Mouse (Mus musculus): Measurements from ENCODE around the gene Mmp14. TPM values are rescaled to one million over a fixed set of nuclear protein-coding genes. Genes with fewer than 3 reads are reported as not detected.

Gene Mmp14
- 2.3 and 20.3 TPM in 2 replicates for polyA plus RNA-seq (2012; ENCODE audit: insufficient read depth, low replicate concordance)

- Histone ChIP-seq H3K9me3 (peaks cover 13% of the 10 kb centered on the region; the same call in 1 of the 2 replicates), H3K27me3 (replicated peaks) (peaks cover 25% of the 10 kb centered on the region), H3K4me3 (replicated peaks) (peak within 1 kb of the TSS; percentile 84), H3K4me1 (peaks cover 72% of the 10 kb centered on the region), H3K36me3 (replicated peaks; ENCODE audit: low read length) (peaks cover 31% of the 10 kb centered on the region)
- TF ChIP-seq FLI1 (IDR thresholded peaks at IDR 0.05; ENCODE audit: low read length) (no peak), GATA1 (IDR thresholded peaks at IDR 0.05; ENCODE audit: borderline replicate concordance, low read length) (no peak)
Measured at GRCm38 (mm10) chr14:54431334-54432077, at the start of gene Mmp14. Gene Mmp14 (plus strand): TSS chr14:54431612.

GRCm38 (mm10) chr14:54381816-54382215 is 49.6 kb upstream of the Mmp14 start:
- TF ChIP-seq FLI1 (IDR thresholded peaks at IDR 0.05; ENCODE audit: low read length) (no peak), GATA1 (IDR thresholded peaks at IDR 0.05; ENCODE audit: borderline replicate concordance, low read length) (no peak)
- Histone ChIP-seq H3K4me3 (replicated peaks) (no peak overlapping the region), H3K4me1 (peaks cover 43% of the 10 kb centered on the region), H3K27me3 (replicated peaks) (peaks cover 12% of the 10 kb centered on the region), H3K9me3 (0 out of 2 replicates have a peak, but pooled peaks cover 2% of the 10 kb centered on the region), H3K36me3 (replicated peaks; ENCODE audit: low read length) (no peaks in the 10 kb centered on the region)

GRCm38 (mm10) chr14:54382641-54383040 is 48.8 kb upstream of the Mmp14 start:
- no peak overlapping the region for H3K4me3 ChIP-seq (replicated peaks)
- H3K27me3 ChIP-seq (replicated peaks), result peaks cover 13% of the 10 kb centered on the region
- TF ChIP-seq GATA1 (IDR thresholded peaks at IDR 0.05; ENCODE audit: borderline replicate concordance, low read length) (no peak), FLI1 (IDR thresholded peaks at IDR 0.05; ENCODE audit: low read length) (no peak)
- peaks cover 39% of the 10 kb centered on the region for H3K4me1 ChIP-seq
- H3K36me3 ChIP-seq (replicated peaks; ENCODE audit: low read length), result no peaks in the 10 kb centered on the region
- H3K9me3 ChIP-seq, result 0 out of 2 replicates have a peak, but pooled peaks cover 2% of the 10 kb centered on the region

GRCm38 (mm10) chr14:54383355-54383771 is 48.0 kb upstream of the Mmp14 start:
- Histone ChIP-seq H3K4me1 (peaks cover 36% of the 10 kb centered on the region), H3K36me3 (replicated peaks; ENCODE audit: low read length) (no peaks in the 10 kb centered on the region), H3K27me3 (replicated peaks) (peaks cover 10% of the 10 kb centered on the region), H3K4me3 (replicated peaks) (peak overlapping the region; percentile 35), H3K9me3 (0 out of 2 replicates have a peak, but pooled peaks cover 2% of the 10 kb centered on the region)
- TF ChIP-seq FLI1 (IDR thresholded peaks at IDR 0.05; ENCODE audit: low read length) (no peak), GATA1 (IDR thresholded peaks at IDR 0.05; ENCODE audit: borderline replicate concordance, low read length) (no peak)

- no peaks in the 10 kb centered on the region for H3K36me3 ChIP-seq (replicated peaks; ENCODE audit: low read length)
- no peak for TF ChIP-seq GATA1 (IDR thresholded peaks at IDR 0.05; ENCODE audit: borderline replicate concordance, low read length)
- no peak for TF ChIP-seq FLI1 (IDR thresholded peaks at IDR 0.05; ENCODE audit: low read length)
- H3K9me3 ChIP-seq, result 0 out of 2 replicates have a peak, but pooled peaks cover 2% of the 10 kb centered on the region
- H3K4me1 ChIP-seq, result peaks cover 36% of the 10 kb centered on the region
- peaks cover 10% of the 10 kb centered on the region for H3K27me3 ChIP-seq (replicated peaks)
- H3K4me3 ChIP-seq (replicated peaks), result no peak overlapping the region
Measured at GRCm38 (mm10) chr14:54384396-54384795, 47.0 kb upstream of the Mmp14 start.

GRCm38 (mm10) chr14:54385968-54386618 is 45.3 kb upstream of the Mmp14 start:
- H3K36me3 ChIP-seq (replicated peaks; ENCODE audit: low read length), result no peaks in the 10 kb centered on the region
- H3K4me3 ChIP-seq (replicated peaks), result no peak overlapping the region
- 0 out of 2 replicates have a peak, but pooled peaks cover 2% of the 10 kb centered on the region for H3K9me3 ChIP-seq
- peaks cover 10% of the 10 kb centered on the region for H3K27me3 ChIP-seq (replicated peaks)
- peaks cover 36% of the 10 kb centered on the region for H3K4me1 ChIP-seq
- TF ChIP-seq FLI1 (IDR thresholded peaks at IDR 0.05; ENCODE audit: low read length), result no peak
- TF ChIP-seq GATA1 (IDR thresholded peaks at IDR 0.05; ENCODE audit: borderline replicate concordance, low read length), result no peak

- H3K4me3 ChIP-seq (replicated peaks), result no peak overlapping the region
- H3K27me3 ChIP-seq (replicated peaks), result peaks cover 18% of the 10 kb centered on the region
- no peaks in the 10 kb centered on the region for H3K36me3 ChIP-seq (replicated peaks; ENCODE audit: low read length)
- H3K4me1 ChIP-seq, result peaks cover 22% of the 10 kb centered on the region
- TF ChIP-seq FLI1 (IDR thresholded peaks at IDR 0.05; ENCODE audit: low read length) (no peak), GATA1 (IDR thresholded peaks at IDR 0.05; ENCODE audit: borderline replicate concordance, low read length) (no peak)
- H3K9me3 ChIP-seq, result 0 out of 2 replicates have a peak, but pooled peaks cover 2% of the 10 kb centered on the region
Measured at GRCm38 (mm10) chr14:54387546-54387945, 43.9 kb upstream of the Mmp14 start.

GRCm38 (mm10) chr14:54390843-54391242 is 40.6 kb upstream of the Mmp14 start:
- no peaks in the 10 kb centered on the region for H3K36me3 ChIP-seq (replicated peaks; ENCODE audit: low read length)
- H3K4me3 ChIP-seq (replicated peaks), result no peak overlapping the region
- H3K27me3 ChIP-seq (replicated peaks), result peaks cover 26% of the 10 kb centered on the region
- no peaks in the 10 kb centered on the region for H3K4me1 ChIP-seq
- TF ChIP-seq FLI1 (IDR thresholded peaks at IDR 0.05; ENCODE audit: low read length) (no peak), GATA1 (IDR thresholded peaks at IDR 0.05; ENCODE audit: borderline replicate concordance, low read length) (no peak)
- H3K9me3 ChIP-seq, result peaks cover 5% of the 10 kb centered on the region; the same call in 1 of the 2 replicates

- Histone ChIP-seq H3K9me3 (peaks cover 5% of the 10 kb centered on the region; the same call in 1 of the 2 replicates), H3K36me3 (replicated peaks; ENCODE audit: low read length) (no peaks in the 10 kb centered on the region), H3K4me1 (peaks cover 15% of the 10 kb centered on the region), H3K27me3 (replicated peaks) (peaks cover 26% of the 10 kb centered on the region), H3K4me3 (replicated peaks) (no peak overlapping the region)
- TF ChIP-seq FLI1 (IDR thresholded peaks at IDR 0.05; ENCODE audit: low read length), result no peak
- no peak for TF ChIP-seq GATA1 (IDR thresholded peaks at IDR 0.05; ENCODE audit: borderline replicate concordance, low read length)
Measured at GRCm38 (mm10) chr14:54393794-54394193, 37.6 kb upstream of the Mmp14 start.
